Mouse (Mus musculus): ENCODE results near the gene Bmp6. TPM values are rescaled to one million over a fixed set of nuclear protein-coding genes. Genes with fewer than 3 reads are reported as not detected.

Bmp6 gene
- total RNA-seq, 2 experiments from 2014 or later: 8.9 to 10.8 TPM

DNA sequence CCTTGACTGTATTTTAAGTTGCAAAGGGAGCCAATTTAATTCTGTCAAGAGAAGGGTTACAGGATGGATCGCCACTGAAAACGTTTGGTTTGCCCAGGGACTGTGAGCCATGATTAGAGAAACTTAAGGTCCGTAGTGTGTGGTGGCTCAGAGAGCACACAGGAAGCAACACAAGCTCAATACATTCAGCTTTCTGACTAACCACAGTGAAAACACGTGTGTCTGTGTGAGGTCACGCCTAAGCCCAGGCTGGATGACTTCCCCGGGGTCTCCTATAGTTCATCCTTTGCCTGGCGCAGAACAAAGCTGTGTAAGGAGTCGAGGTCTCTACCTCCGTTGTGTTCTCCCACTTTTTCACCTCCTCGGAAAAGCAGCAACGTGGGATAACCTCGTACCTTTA is 156.4 kb downstream of the Bmp6 start:
- TF ChIP-seq CTCF (IDR thresholded peaks at IDR 0.05): no peak
- Histone ChIP-seq H3K27ac (no peak overlapping the region), H3K4me3 (no peak overlapping the region)
- DNase-seq (ENCODE audit: extremely low spot score in 1 of 2, low spot score in 2 of 2): no peak
- intact Hi-C loops (cut with DNase I): loop anchor here (10.0 kb wide), 2 partner anchors 277 to 437 kb away; no protein-coding TSS in a partner anchor

DNA sequence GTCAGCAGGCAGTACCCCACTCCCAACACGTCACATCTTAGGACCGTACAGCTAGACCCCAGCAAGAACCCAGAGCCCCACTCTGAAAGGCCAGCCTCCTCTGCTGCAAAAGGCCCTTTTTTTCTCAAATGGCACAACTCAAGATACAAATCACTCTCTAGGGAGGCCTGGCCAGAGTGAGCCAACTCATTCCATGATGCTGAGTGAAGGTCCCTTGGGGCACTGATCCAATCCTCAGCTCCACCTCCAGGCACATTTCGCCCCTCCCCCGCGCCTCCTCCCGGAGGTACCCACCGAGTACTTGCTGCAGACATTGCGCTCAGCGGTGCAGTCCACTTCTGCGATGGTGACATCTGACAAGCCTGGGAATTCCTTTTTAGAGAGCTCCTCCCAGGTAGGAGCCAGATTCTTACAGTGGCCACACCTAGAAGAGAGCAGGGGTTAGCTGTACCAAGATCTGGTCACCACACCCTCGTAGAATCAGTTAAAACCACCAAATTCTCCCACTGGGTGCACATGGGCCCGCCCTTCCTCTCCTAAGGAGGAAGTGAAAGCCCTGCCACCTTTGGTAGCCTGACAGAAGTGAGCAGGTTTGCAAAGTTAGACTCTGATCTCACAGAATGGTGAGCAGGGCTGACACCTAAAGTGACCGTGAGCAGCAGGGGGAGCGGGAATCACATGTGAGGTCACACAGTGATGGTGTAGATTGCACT is 158.4 kb downstream of the Bmp6 start:
- TF ChIP-seq CTCF (IDR thresholded peaks at IDR 0.05): no peak
- DNase-seq (ENCODE audit: extremely low spot score in 1 of 2, low spot score in 2 of 2): no peak
- intact Hi-C loops (cut with DNase I): loop anchor here (10.0 kb wide), 2 partner anchors 278 to 438 kb away; no protein-coding TSS in a partner anchor

DNA sequence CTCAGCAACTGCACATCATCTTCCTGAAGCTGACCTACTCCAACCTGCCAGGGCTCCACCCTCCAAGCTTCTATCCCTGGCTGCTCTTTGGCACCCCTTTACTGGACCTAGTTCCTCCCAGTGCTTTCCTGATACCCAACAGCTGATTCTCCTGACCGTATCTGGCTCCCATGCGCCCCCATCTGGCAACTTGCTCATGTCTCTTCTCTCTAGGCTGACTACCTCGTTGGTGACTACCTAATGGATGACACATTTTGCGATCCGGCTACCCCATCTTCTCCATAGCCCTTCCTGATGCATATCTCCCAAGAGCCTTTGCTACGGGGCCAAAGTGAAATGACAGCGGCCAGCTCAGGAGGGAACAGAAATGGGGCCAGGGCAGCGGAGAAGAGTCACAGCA is 161.4 kb downstream of the Bmp6 start:
- intact Hi-C loops (cut with DNase I): loop anchor here (2.0 to 10.0 kb wide), 3 partner anchors 164 to 442 kb away; no protein-coding TSS in a partner anchor
- Histone ChIP-seq H3K4me3 (no peak overlapping the region), H3K27ac (no peak overlapping the region)
- peak; percentile 37 to 42 for DNase-seq (ENCODE audit: extremely low spot score in 1 of 2, low spot score in 2 of 2)
- peak; percentile 49 for TF ChIP-seq CTCF (IDR thresholded peaks at IDR 0.05)

More for the DNA sequence above, 158.4 kb downstream of the Bmp6 start:
- Histone ChIP-seq H3K4me3 (no peak overlapping the region), H3K27ac (no peak overlapping the region)

DNA sequence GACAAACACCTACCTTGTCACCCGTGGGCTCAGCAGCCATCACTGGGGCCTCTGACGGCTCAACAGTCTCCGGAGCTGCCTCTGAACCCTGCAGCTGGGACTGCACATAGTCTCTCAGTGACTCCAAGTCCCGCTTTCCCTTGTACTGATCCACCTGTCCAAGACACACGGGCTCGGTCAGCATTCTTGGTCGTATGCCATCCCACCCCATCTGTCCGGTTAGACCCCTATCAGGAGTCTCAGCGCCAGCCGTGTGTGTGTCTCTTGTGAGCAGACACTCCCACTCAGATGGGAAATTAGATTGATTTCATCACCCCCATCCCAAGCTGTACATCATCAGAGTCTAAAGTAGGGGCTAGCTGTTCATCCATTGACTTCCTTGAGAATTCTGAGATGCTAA is 162.0 kb downstream of the Bmp6 start:
- H3K4me3 ChIP-seq: no peak overlapping the region
- TF ChIP-seq CTCF (IDR thresholded peaks at IDR 0.05): no peak
- H3K27ac ChIP-seq: no peak overlapping the region
- intact Hi-C loops (cut with DNase I): loop anchor here (2.0 to 10.0 kb wide), 3 partner anchors 164 to 442 kb away; no protein-coding TSS in a partner anchor
- DNase-seq (ENCODE audit: extremely low spot score in 1 of 2, low spot score in 2 of 2): no peak

DNA sequence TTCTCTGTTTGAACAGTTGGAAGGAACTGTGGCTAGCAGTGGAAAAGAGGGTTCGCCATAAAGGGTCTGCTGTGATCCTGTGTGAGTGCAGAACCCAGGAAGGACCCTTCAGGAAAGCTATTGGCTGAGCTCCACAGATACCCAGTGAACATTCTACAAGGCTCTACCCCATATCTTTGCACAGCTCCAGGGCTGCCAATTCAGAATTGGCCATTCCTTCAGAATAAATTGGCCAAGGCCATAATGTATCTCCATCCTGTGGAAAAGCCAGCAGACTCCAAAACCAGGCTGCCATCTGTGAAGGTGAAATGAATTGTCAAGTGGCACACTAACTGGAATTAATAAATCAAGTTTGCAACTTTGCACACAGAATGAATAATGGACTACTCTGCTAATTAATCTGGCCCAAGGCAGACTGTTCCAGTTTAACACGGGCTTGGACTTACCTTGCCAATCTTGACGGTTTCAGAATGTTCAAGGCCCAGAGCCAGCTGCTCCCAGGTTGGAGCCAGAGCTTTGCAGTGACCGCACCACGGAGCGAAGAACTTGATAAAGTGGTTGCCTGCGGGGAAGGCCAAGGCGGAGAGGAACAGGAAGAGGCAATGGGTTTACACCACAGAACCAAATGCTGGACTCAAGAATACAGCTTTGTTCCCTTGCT is 164.9 kb downstream of the Bmp6 start:
- no peak overlapping the region for H3K4me3 ChIP-seq
- H3K27ac ChIP-seq: no peak overlapping the region
- no peak for DNase-seq (ENCODE audit: extremely low spot score in 1 of 2, low spot score in 2 of 2)
- no peak for TF ChIP-seq CTCF (IDR thresholded peaks at IDR 0.05)
- intact Hi-C loops (cut with DNase I): loop anchor here (10.0 kb wide), 2 partner anchors 285 to 445 kb away; no protein-coding TSS in a partner anchor

DNA sequence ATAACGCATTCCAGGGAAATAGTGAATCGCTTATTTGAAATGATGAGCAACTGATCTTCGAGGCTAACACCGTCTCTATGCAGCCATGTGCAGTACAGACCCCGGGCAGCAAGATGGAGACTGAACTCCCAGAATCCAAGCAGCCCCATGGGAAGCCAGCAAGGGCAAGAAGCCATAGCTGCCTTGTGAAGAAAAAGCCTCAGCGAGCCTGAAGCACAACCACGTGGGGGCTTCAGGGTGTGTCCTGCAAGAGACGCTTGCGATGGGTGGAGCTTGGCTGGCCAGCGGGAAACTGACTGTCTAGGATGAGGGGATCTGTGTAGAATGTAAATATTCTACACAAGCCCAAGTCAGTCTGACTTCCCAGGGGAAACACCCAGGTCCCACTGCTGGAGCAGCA is 167.1 kb downstream of the Bmp6 start:
- TF ChIP-seq CTCF (IDR thresholded peaks at IDR 0.05): no peak

DNA sequence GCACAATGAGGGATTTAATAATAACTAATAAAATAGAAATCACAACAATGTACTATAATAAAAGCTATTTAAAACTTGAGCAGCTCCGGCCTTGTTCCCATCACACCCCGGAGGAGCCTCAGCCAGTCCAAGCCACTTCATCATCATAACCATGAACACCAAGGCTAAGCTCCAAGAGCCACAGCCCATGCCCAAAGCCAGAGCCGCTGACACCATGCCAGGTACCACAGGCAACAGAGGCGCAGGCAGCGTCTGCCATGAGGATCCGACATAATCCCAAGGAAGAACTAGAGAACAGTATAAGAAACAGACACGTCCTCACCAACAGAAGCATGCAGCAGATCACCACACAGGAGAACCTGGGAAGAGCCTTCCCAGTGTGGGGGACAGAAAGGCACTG is 169.0 kb downstream of the Bmp6 start:
- H3K4me3 ChIP-seq: no peak overlapping the region
- TF ChIP-seq CTCF (IDR thresholded peaks at IDR 0.05): no peak
- intact Hi-C loops (cut with DNase I): no loop called here
- DNase-seq (ENCODE audit: extremely low spot score in 1 of 2, low spot score in 2 of 2): no peak
- no peak overlapping the region for H3K27ac ChIP-seq

More for the DNA sequence above, 167.1 kb downstream of the Bmp6 start:
- Histone ChIP-seq H3K27ac (no peak overlapping the region), H3K4me3 (no peak overlapping the region)
- no peak for DNase-seq (ENCODE audit: extremely low spot score in 1 of 2, low spot score in 2 of 2)
- intact Hi-C loops (cut with DNase I): no loop called here

DNA sequence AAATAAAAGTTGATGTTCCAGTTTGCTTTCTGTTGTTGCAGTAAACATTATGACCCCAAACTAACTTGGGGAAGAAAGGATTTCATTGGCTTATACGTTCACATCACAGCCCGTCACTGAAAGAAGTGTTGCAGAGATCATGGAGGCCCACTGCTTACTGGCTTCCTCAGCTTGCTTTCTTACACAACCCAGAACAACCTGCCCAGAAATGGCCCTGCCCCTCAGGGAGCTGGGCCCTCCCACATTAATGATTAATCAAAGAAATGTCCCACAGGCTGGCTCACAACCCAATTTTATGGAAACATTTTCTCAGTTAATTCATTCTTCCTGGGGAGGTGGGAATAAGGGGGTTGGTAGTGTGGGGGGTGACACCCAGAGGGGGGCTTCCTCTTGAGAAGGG is 170.5 kb downstream of the Bmp6 start:
- H3K4me3 ChIP-seq: no peak overlapping the region
- no peak overlapping the region for H3K27ac ChIP-seq
- intact Hi-C loops (cut with DNase I): no loop called here
- TF ChIP-seq CTCF (IDR thresholded peaks at IDR 0.05): no peak
- DNase-seq (ENCODE audit: extremely low spot score in 1 of 2, low spot score in 2 of 2): no peak

DNA sequence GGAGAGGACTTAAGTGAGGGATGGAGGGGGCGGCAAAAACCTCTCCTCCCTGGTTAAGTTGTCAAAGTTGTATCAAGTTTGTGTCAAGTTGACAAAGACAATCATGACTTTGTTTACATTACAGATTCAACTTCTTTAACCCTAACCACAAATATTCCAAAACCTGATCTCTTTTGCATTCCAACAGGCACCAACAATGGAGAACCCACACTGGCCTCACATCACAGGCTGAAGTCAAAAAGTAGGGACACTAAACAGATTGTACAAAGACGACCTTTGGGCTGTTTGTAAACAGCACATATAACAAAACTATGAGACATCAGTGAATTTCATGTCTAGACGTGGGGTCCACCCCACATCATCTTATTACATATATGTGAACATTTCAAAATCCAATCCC is 170.9 kb downstream of the Bmp6 start:
- no peak for DNase-seq (ENCODE audit: extremely low spot score in 1 of 2, low spot score in 2 of 2)
- no peak for TF ChIP-seq CTCF (IDR thresholded peaks at IDR 0.05)
- no peak overlapping the region for H3K4me3 ChIP-seq
- H3K27ac ChIP-seq: no peak overlapping the region
- intact Hi-C loops (cut with DNase I): no loop called here

GRCm38 (mm10) chr13:38516582-38516981 is 171.7 kb downstream of the Bmp6 start:
- no peak for DNase-seq (ENCODE audit: extremely low spot score in 1 of 2, low spot score in 2 of 2)
- intact Hi-C loops (cut with DNase I): no loop called here
- TF ChIP-seq CTCF (IDR thresholded peaks at IDR 0.05): no peak
- no peak overlapping the region for H3K27ac ChIP-seq
- H3K4me3 ChIP-seq: no peak overlapping the region

DNA sequence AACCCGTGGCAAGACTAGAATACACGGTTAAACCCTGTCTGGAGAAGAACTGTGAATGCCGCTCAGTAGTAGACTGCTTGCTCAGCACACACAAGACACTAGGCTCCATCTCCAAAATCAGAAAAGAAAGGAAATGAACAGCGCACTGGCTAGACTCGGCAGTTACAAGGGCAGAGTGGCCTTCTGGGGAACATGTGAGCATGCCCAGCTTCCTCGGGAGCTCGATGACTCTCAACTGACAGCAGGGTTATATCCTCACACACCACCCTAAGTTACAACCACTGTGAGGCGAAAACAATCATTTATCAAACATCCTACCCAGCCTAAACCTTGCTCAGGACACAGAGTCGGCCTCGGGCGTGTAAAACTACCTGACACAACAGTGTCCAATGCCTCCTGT is 175.4 kb downstream of the Bmp6 start:
- intact Hi-C loops (cut with DNase I): no loop called here
- no peak for TF ChIP-seq CTCF (IDR thresholded peaks at IDR 0.05)
- no peak for DNase-seq (ENCODE audit: extremely low spot score in 1 of 2, low spot score in 2 of 2)
- Histone ChIP-seq H3K4me3 (no peak overlapping the region), H3K27ac (no peak overlapping the region)

DNA sequence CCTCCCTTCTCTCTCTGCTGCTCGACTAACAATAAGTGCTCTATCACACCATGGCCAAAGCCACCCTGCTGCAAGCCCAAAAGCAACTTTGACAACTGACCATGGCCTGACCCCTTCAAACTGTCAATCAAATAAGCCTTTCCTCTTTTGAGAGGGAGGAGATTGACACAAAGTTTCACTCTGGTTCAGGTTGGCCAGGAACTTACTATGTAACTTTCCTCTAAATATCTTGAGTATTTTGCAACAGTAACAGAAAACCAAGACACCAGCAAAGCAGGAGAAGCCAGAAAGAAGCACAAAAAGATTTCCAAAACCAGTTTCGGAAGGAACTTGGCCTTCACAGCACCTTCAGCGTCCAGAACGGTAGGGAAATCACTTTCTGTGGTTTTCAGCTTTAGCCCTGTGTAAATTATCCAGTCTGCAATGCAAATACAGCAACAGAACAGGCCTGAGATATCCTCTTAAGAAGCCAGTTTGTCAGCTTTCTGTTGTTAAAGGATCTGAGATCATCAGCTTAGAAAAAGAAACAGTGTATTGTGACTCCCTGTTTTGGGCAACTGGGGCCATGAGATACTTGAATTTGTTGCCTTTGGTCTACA is 177.2 kb downstream of the Bmp6 start:
- H3K27ac ChIP-seq: no peak overlapping the region
- intact Hi-C loops (cut with DNase I): no loop called here
- no peak for TF ChIP-seq CTCF (IDR thresholded peaks at IDR 0.05)
- H3K4me3 ChIP-seq: no peak overlapping the region
- no peak for DNase-seq (ENCODE audit: extremely low spot score in 1 of 2, low spot score in 2 of 2)

Measured in left cerebral cortex, adult 2 months (tissue).